Mouse (Mus musculus) gastrocnemius, postnatal 36 days (tissue): ENCODE measurements around the gene Prkca. TPM values are rescaled to one million over a fixed set of nuclear protein-coding genes. Genes with fewer than 3 reads are reported as not detected.

Experiments used
- DNase-seq, 2 experiments: peaks; one replicate each; pipeline ENCODE4 v3.0.0; 2022
- intact Hi-C: fragments of 180-260 bp; cut with DNase I; formaldehyde crosslinking; loops from one replicate; pipeline ENCODE4 v1.15.1; 2025
- total RNA-seq, 2 experiments: library from RNA; stranded (reverse); gene quantifications; 2 replicates each; pipeline ENCODE4 v1.2.3; 2021

The Prkca gene
- total RNA-seq, 2 experiments from 2014 or later, result 57.7 to 61.2 TPM

DNA sequence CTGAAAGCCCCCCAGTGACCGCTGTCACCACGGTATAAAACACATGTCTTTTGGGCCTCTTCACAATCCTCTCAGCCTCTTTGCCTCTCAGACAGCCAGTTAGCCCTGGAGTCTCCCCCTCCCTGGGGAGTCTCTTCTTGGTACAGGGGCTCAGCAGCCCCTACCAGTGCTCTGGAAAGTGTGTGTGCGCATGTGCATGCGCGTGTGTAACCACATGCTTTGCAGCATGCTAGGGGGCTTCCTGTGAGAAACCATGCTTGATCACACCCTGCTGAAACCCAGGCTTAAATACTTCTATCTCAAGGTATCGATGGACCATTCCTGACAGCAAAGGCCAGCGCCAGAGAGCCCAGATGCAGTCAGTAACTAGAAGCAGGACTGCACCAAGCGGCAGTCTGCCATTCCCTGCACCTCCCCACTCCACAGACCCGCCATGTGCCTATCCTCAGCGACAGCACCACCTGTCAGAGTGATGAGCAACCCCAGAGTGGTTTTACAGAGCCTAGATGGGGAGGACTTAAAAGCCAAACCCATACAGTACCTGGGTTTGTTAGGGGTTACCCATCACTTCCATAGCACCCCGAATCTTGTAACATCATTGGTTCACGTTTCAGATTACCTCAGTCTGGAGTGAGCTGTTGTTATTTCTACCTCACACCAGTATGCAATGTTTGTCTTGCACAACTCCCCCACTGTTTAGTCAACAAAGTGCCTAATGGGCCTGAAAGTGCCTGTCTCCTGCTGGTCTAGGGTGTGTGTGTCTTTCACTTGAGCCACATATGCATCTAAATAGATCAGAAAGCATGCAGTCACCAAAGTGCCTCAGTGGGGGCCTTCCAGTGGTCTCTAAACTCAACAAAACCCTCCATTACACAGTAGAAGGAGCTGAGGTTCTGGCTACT lies 75.1 kb downstream of the Prkca start:
- intact Hi-C loops, result no loop called here
- DNase-seq, result no peak

DNA sequence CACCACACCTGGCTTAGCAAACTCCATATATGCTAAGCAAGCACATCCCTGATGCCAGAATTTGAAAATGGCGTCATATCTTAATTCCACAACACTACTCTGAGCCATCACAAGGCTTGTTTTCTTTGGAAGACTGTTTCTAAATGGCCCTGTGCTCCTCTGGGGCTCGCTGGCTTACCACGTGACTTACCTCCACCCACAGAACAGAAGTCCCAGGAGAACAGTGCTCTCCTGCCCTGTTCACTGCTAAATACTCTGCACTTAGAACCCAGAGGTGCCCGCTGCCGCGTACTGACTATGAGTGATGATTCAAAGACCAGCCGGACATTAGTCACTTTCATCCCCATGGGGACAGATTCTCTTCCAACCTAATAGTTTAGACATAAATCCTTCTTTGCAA lies 75.9 kb downstream of the Prkca start:
- DNase-seq, result no peak
- intact Hi-C loops, result no loop called here

DNA sequence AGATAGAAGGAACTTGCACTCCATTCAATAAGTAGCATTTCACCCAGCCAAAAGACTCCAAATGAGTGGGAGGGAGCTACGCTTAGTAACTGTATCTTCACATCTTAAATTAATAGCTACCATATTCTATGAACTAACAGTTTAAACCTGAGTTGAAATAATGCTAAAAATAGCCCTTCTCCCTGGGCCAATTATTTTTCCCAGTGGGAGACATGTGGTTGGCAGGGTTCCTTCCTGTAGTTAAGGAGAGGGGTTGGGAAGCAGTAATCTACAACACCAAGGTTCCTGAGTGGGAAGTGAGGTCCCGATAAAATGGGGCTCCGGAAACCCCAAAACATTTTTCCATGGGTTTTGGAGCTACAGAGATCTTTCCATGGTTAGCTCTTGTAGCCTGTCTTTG lies 76.7 kb downstream of the Prkca start:
- intact Hi-C loops, result no loop called here
- DNase-seq, result no peak

DNA sequence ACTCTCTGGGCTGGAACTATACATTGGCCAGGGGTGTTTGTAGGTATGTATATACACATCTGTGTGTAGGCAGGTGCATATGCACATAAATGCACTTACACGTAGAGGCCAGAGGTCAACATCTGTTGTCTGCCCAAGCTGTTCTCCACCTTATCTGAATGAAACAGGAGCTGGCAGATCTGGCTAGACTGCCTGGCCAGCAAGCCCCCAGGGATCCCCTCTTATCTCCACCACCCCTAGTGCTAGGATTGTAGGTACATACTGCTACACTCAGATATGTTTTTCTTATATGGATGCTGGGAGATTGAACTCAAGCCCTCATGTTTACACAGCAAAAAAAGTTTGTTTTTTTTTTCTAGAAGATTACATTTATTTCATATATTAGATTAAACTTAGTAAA lies 79.9 kb downstream of the Prkca start:
- intact Hi-C loops, result no loop called here
- no peak for DNase-seq

DNA sequence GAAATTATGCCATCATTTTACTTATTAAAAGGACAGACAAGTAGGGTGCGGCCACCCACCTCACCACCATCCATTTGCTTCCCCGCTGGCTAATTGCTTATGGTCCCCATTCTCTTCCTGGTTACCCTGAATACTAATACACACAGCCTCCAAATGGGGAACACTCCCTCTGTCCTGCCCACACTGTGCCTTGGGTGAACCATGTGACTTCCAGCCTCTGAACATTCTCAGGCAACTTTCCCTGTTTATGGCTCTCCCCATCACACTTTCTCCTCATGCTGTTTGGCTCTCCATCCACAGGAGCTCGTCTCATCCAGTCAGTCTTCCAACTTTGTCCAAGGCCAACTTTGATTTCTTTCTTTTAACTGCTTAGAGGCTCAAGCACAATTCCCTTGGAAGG lies 80.3 kb downstream of the Prkca start:
- intact Hi-C loops, result no loop called here
- no peak for DNase-seq

DNA sequence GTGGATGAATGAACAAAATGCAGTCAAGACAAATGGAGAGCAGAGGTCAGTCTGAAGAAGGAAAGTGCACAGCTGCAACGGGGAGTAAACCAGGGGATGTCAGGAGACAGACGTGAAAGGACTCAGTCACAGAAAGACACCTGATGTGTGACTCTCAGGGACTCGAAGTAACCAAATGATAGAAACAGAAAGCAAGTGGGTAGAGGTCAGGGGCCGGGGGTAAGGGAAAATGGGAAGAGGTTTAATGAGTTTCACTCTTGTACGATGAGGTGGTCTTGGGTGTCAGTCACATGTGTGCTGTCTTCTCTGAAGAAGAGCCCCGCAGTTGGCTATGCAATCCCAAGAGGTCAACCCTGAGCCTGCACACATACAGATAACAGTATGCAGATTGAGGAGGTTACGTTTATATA lies 82.0 kb downstream of the Prkca start:
- no peak for DNase-seq
- intact Hi-C loops, result no loop called here

DNA sequence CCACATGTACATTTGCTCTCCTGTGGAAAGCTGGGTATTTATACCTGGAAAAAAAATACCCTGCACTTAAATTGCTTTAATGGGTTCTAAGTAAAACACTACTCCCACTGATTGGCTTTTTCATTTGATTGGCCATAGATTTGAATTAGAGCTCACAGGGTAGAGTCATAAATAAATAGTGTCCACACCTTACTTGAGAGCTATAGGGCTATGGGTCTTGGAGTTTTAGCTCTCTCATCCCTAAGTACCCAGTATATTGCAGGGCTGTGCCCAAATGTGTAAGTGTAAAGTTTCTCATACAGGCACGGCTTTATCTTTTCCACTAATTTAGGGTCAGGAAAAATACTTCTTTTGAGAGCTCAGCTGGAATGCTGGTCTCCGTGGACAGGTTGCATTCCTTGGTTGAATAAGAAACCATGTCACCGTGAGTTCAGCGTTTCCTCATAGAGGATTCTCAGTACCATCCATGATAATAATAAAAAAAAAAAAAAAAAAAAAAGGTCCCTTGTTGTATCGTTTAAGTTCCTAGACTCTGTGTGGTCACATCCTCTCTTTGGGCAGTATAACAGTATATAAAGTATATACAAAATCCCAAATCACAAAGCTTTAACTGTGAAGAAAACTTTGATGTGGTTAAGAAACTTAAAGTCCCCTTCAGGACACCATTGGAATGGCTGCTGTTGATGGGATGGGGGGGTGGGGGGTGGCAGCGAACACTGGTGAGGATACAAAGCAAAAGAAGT lies 82.8 kb downstream of the Prkca start:
- intact Hi-C loops, result no loop called here
- no peak for DNase-seq

DNA sequence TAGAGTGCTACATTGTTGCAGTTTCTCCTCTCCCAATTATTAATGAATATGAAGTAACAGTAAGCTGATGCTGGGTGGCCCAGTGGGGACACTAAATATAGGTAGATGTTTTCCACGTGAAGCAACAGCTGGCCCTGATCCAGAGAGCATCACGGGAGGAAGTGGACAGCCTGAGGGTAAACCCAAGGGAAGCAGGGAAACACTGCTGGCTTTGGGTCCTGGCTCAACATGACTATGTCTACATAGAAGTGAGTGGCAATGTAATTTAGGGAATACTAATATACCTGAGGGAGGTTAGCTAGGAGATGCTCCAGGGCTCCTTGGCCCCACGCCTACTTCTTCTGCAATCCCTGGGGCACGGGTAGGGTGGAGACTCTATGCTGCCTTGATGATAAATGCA lies 84.3 kb downstream of the Prkca start:
- intact Hi-C loops, result no loop called here
- peak; percentile 26 to 60 for DNase-seq

DNA sequence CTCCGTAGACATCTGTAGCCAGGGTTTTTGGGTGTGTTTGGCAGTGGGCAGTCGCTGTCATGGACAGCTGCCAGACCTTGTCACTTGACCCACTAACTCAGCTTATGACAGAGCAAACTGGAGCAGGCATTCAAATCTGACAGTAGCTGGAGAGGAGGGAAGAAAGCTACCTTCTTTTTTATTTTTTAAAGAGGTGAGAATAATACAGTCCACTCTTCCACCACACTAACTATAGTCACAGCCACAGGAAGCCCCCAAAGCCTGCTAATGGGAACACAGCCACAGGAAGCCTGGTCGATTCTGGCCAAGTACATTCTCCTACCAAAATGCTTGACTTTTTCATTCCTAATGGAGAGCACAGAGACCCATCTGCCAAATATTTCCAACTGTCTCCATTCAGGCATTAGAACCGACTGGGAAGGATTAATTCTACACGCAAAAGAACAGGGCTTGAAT lies 84.9 kb downstream of the Prkca start:
- intact Hi-C loops, result no loop called here

DNA sequence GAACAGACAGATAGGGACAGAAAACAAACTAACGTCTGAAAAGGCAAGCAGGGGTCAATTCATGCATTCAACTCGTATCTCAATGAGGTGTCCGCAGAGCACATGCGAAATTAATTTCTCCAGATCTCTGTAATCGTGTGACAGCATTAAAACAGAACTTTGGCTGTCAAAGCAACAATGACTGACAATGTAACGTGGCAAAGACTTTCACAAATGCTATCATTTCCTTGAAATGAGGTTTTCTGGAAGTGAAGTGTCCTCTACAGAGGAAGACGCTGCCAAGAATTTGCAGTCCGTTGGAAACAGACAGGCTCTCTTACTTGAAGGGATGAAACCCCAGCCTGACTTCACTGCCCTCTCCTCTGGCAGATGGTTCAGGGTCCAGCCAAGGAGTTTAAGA lies 85.8 kb downstream of the Prkca start:
- intact Hi-C loops, result no loop called here

More for the DNA sequence above, 84.9 kb downstream of the Prkca start:
- DNase-seq, result peak; percentile 30 to 34

DNA sequence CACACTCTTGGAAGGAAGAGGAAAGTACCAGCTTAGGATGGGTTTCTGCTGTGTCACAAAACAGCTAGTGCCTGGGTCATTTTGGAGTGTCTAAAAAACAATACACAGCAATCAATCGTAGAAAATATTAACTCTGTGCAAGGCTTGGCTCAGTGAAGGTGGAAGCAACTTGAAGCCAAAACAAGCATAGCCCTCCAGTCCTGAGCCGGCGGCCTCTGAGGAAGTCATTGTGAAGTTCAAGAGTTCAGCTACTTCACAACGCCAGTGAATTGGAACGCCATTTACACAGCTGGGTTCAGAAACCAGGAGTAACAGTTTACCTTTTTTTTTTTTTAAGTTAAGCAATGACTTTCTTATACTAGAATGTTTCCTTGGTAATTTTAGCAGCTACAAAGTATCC lies 89.0 kb downstream of the Prkca start:
- intact Hi-C loops, result no loop called here
- DNase-seq, result no peak

More for the DNA sequence above, 85.8 kb downstream of the Prkca start:
- DNase-seq, result no peak

DNA sequence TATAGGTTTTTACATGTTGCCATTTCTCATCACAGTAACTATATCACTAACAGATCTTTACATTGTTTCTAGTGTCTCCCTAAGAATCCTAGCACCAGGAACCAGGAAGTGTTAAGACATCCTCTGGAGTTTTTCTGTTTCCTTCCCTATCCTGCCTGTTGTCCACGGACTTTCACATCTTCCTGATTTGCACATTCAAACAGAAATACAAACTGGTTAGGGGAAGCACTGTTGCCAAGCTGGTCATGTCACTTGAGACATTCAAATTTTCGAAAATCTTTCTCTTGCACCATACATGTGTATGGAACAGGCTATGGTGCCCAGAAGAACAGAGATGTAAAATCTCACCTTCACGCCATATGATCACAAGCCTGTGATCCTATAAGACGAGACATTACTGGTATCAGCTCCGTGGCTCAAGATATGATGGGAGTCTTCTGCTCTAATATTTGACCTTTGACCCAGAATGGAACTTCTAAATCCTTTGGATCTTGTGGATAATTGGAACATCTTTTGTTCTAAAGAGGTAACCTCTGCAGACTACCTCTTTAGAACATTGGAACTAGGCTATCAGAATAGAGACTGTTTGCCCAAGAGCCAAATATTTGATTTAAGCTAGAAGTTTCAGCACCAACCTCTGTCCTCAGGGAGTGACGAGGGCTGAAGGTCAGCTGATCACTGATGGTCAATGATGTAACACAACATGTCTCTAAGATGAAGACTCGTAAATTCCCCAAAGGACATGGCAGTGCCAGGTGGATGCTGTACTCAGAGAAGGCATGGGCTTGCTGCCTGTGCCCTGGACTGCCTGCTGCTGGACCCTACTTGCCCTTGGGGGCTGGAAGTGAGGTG lies 91.6 kb downstream of the Prkca start:
- intact Hi-C loops, result no loop called here
- no peak for DNase-seq

DNA sequence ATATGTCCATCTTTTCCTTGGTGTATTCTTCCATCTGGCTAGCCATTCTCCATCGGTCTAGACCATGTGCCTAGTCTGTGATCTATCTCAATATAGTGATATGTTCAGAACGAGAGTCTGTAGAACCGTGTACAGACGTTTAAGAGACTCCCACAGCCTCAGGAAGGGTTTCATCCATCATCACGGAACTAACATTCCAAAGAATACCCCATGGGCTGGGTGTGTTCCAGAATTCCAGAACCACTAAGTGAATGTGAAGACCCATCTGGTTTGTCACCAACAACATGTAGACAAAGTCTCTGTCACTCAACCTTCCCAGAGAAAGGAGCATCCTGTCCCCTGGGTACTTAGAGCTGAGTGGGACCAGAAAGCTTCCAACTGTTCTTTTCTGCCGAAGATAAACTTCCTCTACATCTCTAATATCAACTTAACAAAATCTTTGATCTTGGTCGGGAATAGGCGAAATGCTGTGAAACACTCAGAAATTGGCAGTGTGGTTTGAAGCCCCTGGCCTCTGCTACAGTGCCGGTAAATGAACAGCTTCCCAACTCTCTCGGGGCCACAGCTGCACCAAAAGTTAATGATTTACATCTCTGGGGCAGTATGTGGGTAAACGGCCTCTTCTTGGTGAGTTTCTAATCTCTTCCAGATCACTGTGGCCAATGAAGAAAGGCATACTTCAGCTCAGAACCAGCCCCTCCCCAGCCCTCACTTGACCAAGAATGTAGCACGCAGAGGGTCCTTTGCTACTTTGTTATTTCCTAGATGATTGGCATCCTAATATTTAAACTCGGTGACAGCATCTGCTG lies 92.7 kb downstream of the Prkca start:
- intact Hi-C loops, result no loop called here

DNA sequence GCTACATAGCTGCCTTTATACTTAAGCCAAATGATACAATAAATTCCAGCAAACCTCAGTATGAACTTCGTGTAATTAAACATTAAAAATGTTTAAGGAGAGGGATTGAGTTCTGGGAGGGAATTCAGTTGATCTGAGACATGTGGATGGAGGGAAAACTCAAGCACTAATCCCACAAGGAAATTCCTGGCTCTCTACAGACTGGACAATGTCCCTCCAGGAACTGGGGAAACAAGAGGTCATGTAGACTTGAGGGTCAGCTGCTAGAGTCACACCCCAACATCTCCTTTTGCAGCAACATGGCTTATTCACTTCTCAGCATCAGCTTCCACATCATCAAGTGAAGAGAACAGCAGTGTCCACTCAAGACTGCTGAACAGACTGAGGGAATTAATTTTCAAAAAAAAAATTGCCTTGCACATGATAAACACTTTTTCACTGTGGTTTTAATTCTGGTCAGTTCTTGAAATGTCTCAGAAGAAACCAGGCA lies 93.5 kb downstream of the Prkca start:
- intact Hi-C loops, result no loop called here
- DNase-seq, result no peak

More for the DNA sequence above, 92.7 kb downstream of the Prkca start:
- no peak for DNase-seq

DNA sequence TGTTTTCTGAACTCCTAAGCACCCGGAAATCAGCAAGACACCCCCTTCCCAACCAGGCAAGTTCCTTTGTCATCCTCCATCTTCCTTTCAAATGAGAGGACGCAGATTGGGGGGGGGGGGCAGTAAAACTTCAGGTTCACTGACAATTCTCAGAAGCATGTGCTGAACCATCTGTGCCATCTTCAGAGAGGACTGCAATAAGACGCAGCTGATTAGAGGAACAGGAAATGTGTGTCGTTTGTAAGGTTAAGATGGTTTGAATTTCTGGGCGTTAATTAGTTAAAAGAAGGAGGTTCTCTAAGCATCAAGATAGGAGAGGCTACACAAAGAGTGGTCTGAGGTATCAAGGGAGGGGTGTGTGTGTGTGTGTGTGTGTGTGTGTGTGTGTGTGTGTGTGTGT lies 94.2 kb downstream of the Prkca start:
- intact Hi-C loops, result no loop called here
- no peak for DNase-seq

DNA sequence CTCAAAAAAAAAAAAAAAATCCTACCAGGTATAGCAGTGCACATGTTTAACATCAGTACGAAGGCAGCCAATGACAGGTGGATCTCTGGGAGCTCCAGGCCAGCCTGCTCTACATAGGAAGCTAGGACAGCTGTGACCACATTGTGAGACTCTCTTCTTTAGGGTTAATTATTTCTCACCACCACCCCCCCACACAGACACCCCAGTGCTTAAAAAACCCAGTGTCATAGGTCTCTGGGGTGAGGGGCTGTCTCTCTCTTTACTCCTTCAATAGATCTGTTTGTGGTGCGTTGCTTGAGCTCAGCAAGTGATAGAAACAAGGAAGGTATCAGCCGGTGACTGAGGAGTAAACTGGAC lies 94.7 kb downstream of the Prkca start:
- DNase-seq, result no peak
- intact Hi-C loops, result no loop called here

DNA sequence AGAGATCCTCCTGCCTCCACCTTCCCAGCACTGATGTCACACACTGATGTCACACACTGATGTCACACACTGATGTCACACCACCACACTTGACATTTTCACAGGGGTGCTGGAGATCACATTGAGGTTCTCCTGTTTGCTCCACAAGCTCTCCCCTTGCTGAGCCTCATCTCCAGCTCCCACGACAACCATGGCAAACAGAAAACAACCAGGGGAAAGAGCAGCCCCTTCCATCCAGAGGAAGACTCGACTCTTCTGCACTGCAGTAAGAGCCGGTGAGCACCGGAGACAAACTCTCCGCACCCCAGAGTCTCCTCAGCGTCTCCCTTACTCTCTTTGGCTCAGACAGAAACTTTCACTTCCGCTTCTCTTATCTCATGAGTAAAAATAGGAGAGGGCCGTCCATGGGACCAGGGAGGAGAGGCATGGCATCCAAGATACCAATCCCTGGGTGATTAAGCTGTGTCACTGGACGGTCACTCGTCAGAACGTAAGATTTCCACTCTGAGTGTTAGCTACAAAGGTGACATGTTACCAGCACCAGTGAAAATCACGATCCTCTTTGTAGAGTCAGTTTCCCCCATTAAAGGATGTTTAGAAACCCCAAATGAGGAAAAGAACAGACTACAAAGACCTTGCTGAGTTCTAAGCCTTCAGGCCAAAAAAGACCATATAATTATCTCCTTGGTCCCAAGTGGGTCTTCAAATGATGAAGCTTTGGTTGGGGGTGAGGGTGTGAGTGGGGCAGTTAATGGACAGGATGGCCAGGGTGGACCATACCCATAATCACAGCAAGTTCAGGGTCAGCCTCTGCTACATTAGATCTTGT lies 95.3 kb downstream of the Prkca start:
- intact Hi-C loops, result no loop called here
- DNase-seq, result no peak

DNA sequence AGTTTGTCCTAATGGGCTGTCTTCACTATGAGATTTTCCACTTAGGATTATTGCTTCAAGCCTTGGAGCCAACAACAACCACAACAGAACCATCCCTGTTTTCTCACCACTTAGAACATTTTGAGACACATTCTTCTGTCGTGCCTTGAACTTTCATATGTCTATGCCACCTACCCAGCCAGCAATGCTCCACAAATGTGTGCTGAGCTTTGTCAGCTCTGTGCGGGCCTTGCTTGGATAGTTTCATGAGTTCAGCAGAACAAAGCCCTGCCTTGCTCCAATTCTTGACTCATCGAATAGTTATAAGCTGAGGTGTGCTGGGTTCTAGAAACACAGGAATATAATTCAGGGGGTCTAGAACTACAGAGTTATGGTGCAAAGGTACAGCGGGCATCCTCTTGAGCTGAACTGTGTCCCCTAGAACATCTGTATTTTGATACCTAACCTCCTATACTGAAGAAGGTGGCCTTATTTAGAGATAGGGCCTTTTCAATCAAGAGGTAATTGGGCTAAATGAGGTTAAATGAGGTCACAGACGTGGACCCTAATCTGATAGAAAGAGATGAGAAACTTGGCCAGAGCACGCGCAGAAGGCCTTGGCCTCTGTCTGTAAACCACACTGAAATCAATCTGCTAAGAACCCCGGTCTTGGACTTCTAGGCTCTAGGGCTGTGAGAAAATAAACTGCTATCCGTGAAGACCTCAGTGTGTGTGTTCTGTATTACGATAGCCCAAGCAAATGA lies 96.4 kb downstream of the Prkca start:
- intact Hi-C loops, result no loop called here
- DNase-seq, result no peak
